Mouse (Mus musculus) cerebellum, adult 18-20 months (tissue): ENCODE data around the gene Dennd4a.

Source experiments
- DNase-seq, 2 experiments: peaks; one replicate each; pipeline ENCODE4 v3.0.0; 2021

The Dennd4a gene

GRCm38 (mm10) chr9:64925771-64926170 lies 114.6 kb downstream of the Dennd4a start:
- DNase-seq: no peak

DNA sequence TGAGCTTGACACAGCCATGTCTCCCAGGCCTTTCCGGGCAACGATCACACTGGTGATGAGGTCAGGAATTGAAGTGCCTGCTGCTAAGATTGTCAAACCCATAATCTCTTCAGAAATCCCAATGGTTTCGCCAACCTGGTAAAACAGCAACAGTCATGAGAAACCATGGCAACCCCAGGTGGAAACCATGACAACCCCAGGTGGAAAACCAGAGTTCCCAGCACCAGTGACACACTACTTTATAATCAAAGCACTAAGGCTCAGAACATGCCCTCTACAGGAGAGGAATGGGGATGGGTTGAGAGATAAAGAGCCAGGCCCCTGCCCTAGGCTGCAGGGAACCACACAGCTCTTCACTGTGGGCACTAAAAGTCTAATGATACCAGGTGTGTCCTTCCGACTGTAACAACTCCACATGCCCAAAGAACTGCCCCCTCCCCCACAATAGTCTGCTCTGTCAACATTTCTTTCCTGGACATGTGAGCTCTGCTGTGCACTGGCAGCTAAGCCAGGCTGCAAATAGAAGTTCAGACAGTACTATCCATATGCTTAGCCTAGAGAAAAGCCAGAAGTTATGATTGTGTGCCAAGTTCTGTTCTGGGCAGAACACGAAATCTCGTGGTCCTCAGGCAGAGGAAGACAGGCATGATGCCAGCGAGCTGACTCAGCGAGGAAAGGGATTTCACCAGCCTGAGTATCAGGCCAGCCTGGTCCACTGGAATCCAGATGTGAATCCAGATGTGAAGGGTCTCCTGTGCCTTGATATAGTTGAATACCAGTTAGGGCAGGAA lies 115.3 kb downstream of the Dennd4a start:
- DNase-seq: peak; percentile 70 to 72

DNA sequence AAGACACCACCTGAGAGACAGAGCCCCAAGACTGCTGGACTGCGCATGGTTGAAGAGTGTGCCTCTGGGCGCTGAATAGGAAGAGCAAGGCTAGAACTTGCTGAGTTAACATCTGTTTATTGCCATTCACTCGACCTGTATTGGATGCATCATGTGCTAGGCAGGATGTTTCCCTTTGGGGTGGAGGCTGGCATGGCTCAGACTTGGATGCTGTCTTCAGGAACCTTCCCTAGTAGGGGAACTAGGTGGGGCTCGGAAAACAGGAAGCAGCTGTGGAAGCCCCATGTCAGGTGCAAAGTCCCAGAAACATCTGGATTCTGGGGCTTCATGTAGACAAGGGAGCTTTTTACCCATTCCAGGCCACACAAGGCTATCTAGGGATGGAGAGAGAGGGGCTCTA lies 119.1 kb downstream of the Dennd4a start:
- no peak for DNase-seq

DNA sequence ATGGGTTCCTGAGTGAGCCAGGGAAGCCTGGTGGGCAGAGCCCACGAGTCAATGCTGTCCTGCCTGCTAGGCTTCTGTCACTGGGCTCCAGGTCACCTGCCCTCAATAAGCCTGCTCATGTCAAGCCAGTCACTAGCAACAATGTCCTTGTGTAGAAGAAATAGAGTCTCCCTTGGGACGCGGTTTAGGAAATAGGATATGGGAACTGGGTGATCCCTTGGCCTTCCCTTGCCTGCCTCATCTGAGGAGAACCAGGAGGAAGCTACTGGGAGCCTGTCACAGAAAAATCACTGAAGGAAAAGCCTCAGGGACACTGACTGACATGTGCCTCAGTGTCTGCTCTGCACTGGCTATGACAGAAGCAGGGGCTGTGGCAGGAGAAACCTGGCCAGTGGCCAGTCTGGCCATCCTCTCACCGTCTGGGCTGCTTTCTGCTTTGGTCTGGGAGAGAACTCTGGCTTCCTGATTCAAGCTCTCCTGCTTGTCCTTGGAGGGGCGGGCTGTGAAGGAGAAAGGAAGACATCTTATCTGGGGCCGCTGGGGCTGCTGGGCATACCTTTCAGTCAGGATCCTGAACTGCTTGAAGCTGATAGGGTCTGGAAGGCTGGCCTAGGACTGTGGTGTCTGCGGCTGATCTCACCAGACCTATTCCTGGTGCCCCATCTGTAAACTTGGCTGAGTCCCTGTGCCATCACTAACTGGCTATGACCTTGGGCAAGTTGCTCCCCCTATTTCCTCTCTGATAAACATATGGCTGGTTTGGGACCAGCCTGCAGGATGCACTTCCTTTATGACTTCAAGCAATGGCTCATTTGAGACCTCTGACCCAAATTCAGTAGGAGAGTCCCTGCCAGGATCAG lies 120.8 kb downstream of the Dennd4a start:
- DNase-seq: no peak

DNA sequence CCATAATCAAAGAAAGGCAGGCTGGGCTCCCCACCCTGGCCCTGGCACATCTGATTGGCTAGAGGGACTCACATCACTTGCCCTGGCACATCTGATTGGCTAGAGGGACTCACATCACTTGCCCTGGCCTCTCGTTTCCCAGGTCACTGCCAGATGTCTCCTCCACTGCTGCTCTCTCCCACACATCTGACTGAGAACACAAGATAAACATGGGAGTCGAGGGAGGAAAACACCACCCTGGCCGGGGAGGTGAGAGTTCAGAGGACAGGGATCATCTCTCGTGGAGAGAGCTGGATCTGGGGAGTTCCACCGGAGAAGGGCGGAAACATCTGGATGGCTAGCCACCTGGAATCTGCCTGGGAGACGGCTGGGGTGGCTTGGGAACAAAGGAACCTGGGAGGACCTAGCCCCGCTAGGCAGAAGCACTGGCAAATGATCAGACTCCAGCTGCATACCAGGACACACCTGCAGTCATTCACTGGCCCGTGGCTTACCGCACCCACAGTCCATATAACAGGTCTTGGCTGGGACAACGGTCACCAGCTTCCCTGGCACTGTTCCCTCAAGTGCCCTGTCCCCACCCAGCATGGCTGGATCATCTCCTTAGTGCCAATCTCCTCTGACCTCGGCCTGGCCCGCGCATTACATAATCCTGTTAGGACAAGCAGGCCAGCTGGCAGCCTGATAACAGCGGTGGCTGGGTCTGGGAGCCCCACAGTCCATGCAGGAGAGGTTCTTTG lies 123.0 kb downstream of the Dennd4a start:
- peak; percentile 43 to 46 for DNase-seq

DNA sequence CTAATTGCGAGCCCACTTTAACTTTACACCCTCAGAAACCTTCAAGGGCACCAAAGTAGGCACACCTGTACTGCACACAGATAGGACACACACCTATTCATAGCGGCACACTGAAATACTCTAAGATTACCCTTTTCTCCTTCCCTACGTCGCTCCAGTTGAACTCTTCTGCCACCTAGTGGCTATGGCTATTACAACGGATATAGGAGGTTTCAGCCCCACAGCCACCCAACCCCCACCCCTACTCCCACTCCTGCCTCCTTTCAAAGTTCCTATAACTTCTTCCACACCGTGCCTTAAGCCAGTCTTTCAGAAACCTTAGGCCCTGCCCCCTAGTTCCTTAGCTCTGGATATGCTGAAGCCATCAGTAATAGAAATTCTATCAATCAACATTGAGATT lies 125.4 kb downstream of the Dennd4a start:
- peak; percentile 59 to 60 for DNase-seq

- DNase-seq: no peak
Observed at GRCm38 (mm10) chr9:64937491-64937890, 126.4 kb downstream of the Dennd4a start.

DNA sequence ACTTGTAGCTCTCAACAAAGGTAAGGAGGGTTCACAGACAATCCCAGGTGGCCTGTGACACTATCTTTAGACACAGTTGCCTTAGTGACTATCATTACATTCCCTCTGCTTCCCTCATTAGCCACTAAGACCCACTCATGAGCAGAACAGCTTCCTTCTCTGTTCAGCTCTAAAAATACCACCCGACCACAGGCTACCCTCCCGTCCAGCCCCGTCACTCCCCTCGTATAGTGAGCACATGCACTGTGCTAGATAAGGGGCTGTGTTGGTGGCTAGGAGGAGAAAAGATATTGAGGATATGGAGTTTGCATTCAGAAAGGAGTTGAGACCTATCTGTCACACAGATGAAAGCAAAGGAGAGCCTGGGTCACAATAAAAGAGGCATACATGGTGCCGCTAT lies 127.4 kb downstream of the Dennd4a start:
- no peak for DNase-seq

GRCm38 (mm10) chr9:64939281-64939680 lies 128.1 kb downstream of the Dennd4a start:
- no peak for DNase-seq

- no peak for DNase-seq
Observed at GRCm38 (mm10) chr9:64939790-64940189, 128.7 kb downstream of the Dennd4a start.

- no peak for DNase-seq
Observed at GRCm38 (mm10) chr9:64940731-64941346, 129.7 kb downstream of the Dennd4a start.

GRCm38 (mm10) chr9:64941650-64942049 lies 130.5 kb downstream of the Dennd4a start:
- DNase-seq: no peak

GRCm38 (mm10) chr9:64943997-64944396 lies 132.9 kb downstream of the Dennd4a start:
- DNase-seq: no peak

DNA sequence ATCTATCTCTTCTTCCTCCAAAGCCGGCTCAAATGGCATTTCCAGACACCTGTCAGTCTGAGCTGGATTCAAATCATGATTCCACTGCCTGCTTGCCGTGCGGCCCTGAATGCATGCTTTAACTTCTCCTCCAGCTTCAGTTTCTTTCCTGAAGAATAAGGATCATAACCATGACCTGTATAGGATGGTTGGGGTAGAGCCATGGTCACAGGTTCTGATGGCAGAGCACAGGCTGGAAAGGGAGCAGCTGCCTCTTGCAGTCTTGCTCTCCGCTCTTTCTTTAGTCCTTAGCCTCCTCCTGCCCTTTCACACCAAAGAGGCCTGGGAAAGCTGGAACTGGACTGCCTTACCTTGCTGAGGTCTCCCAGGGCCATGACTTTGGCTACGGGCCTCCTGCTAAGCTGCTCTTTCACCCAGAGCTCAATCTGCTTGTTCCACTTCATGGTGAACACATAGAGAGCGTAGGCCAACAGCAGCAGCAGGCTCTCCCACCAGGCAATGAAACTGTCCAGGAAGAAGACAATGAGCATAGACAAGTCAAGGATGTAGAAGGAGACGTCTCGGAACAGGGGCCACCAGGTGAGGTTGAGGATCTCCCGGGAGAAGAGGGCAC lies 136.4 kb downstream of the Dennd4a start:
- DNase-seq: no peak

GRCm38 (mm10) chr9:64951161-64951657 lies 140.1 kb downstream of the Dennd4a start, which contains the start of gene Slc24a1:
Gene Slc24a1 (minus strand): TSS chr9:64951607.
- no peak for DNase-seq

DNA sequence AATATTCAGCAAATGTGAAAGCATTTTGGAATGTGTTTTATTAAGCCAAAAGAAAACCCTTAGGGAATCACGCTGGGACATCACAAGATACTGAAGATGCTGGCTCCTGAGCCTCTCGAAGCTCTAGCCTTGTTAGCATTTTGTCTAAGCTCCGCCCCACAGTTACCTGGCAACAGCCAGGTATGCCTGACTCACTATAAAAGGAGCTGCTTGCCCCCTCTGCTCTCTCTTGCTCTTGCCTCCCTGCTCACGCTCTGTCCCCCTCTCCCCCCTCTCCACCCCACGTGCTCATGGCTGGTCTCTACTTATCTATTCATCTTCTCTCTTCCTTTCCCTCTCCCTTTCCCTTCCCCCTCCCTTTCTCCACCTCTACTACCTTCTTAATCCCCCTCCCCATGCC lies 140.9 kb downstream of the Dennd4a start:
- DNase-seq: no peak

DNA sequence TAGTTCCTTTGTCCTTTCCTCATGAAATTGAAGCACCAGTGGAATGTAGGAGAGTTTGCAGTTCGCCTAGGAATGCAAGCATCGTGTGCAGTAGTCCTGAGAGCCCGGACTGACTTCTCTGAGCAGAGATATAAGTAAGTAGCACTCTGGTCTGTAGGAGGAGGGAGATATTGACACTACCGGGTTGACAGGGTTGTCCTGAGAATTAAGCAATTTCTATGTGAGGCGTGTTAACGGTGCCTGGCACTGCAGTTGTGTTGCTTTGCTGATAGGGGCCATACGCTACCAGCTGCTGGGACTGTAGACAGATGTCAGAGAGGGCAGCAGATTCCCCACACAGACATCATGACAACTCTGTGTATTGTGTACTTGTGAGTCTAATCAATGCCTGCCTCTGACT lies 142.1 kb downstream of the Dennd4a start:
- no peak for DNase-seq

DNA sequence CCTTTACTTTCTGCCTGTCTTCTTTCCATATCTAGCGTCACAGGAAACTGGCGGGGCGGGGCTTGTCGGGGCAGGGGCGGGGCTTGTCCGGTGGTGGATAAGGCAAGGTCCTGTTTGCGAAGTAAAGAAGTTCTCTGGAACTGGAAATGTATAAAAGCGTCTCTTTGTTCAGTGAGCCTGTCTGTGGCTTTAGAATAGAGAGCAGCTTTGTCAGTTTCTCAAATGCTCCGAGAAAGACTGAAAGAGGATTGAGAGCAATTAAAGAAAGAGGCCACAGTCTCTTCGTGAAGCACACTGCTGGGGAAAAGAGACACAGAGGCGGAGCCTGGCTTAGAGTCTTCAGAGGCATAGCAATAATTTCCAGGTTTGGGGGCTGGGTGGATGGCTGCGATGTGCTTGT lies 145.2 kb downstream of the Dennd4a start:
- no peak for DNase-seq

DNA sequence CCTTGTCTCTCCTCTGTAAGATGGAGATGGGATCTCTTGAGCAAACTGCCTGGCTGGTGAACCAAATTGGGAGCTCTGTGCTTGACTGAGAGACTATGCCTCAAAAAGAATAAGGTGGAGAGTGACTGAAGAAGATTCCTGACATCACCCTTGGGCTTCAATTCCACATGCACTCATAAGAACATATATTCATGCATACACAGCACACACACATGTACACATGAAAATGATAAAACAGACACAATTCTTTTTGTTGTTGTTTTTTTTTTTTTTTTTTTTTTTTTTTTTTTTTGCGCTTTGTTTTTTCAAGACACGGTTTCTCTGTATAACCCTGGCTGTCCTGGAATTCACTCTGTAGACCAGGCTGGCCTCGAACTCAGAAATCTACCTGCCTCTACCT lies 146.1 kb downstream of the Dennd4a start:
- no peak for DNase-seq

DNA sequence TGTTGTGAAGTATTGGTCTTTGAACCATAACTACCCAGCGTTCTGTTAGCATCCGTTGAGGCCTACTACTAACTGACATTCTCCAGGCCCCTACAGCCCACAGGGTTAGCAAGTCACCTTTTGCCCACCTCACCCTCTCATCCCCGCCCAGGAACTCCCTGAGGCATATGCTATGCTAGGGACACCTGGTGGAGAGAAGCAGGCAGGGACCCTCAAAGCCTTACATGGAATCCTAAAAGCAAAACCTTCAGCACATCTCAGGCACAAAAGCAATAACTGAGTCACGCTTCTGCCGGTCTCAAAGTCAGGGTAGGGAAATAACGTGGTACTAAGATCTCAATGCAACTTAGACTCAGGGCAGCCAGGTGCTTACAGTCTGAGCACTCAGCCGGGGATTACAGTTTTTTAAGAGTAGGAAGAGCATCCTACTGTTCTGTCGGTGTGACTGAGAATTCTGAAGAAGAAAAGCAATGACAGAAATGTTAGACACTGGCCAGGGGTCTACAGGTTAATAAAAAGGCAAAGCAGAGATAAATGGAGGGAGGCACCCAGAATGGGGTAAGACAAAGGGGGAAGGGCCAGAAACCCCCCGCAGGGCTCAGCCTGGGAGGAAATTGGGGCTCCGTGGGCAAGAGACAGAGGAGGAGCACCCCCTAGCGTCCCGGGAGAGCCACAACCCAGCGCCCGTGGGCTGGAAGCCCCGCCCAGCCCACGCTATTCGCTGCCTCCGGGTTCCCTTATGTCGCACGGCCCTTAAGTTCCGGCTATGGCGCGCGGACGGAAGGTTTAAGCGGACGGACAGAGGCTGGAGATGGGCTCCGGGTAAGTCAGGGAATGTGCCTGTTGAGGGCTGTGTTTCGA lies 149.2 kb downstream of the Dennd4a start, which contains the start of gene Ints14:
Ints14 (plus strand) TSS at position 789 of the 861 bp plus-strand sequence.
- peak; percentile 93 to 97 for DNase-seq

DNA sequence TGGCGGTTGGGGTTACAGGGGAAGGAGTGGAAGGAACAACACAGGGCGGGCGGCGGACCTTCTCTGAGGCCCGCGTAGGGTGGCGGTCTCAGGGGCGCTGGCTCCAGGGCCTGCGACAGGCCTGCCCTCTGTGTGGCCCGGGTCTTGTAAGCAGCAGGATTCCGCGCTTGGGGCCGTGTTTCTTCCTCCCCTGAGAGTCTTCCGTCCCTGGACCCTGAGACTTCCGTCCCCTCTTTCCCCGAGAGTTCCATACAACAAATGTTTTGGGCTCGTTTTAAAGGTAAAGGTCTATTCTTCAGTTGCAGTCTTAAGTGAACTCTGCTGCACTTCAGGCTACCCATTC lies 149.8 kb downstream of the Dennd4a start:
- no peak for DNase-seq
